Mouse (Mus musculus): ENCODE measurements at regions not wholly inside any gene's neighbourhood (a gene's known extent, or its start where the extent isn't known, plus 50 kb on each side); places are given as distances from the start of the nearest gene placed in this dataset.

DNA sequence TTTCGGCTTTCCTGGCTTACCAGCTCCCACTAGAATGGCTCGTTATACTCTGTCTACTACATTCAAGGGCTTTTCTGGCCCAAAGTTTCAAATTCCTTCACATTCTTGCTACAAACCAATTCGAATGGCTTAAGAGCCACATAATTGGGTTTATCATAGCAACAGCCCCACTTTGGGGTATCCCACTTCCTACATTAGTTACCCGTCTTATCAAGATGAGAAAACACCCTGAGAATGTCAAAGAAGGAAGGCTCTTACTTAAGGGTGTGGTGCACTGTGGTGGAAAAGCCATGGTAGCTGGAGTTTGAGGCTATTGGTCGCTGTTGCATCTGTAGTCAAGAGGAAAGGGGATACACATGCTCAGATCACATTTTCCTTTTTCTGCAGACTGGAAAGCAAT lies 213.2 kb upstream of the Klf3 start:
- Histone ChIP-seq H3K9me3 (ENCODE audit: control insufficient read depth, low read depth, low read length) (no peaks in the 10 kb centered on the region), H3K27ac (ENCODE audit: low read length) (no peak overlapping the region), H3K27me3 (ENCODE audit: control insufficient read depth, insufficient read depth, low read length) (no peaks in the 10 kb centered on the region), H3K9ac (replicated peaks; ENCODE audit: low read depth, low read length) (no peak overlapping the region), H3K4me3 (ENCODE audit: low read depth, low read length) (no peak overlapping the region), H3K4me1 (ENCODE audit: control insufficient read depth, insufficient read depth, low read length) (peaks cover 4% of the 10 kb centered on the region; the same call in 1 of the 2 replicates), H3K36me3 (ENCODE audit: control insufficient read depth, insufficient read depth, low read length) (no peaks in the 10 kb centered on the region), H3K4me2 (replicated peaks; ENCODE audit: low read depth, low read length) (no peak overlapping the region)
- 79% methylated on average over 5 of the region's 5 CpGs for WGBS
- no peak for ATAC-seq (ENCODE audit: insufficient number of reproducible peaks, insufficient read depth, low FRiP score, low read depth)

DNA sequence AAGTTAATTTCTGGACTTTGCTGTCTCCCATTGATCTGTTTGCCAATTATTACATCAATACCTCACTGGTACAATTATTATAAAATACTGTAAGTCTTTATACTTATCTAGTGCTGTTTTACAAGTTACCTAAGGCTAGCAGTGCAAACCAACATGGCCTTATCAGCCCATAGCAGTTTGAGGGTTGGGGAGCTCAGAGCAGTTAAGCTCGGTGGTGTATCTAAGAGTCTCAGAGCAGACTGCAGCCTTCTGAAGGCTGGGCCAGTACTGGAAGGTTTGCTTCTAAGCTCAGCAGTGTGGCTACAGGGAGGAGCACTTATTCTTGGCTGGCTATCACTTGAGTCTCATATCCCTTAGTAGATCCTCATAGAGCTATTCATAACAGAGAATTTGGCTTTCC lies 212.4 kb upstream of the Klf3 start:
- Histone ChIP-seq H3K27ac (ENCODE audit: low read length) (no peak overlapping the region), H3K4me2 (replicated peaks; ENCODE audit: low read depth, low read length) (no peak overlapping the region), H3K9me3 (ENCODE audit: control insufficient read depth, low read depth, low read length) (no peaks in the 10 kb centered on the region), H3K4me3 (ENCODE audit: low read depth, low read length) (no peak overlapping the region), H3K27me3 (ENCODE audit: control insufficient read depth, insufficient read depth, low read length) (no peaks in the 10 kb centered on the region), H3K4me1 (ENCODE audit: control insufficient read depth, insufficient read depth, low read length) (peaks cover 4% of the 10 kb centered on the region; the same call in 1 of the 2 replicates), H3K36me3 (ENCODE audit: control insufficient read depth, insufficient read depth, low read length) (no peaks in the 10 kb centered on the region), H3K9ac (replicated peaks; ENCODE audit: low read depth, low read length) (no peak overlapping the region)
- WGBS: 81% methylated on average over 1 of the region's 1 CpGs
- ATAC-seq (ENCODE audit: insufficient number of reproducible peaks, insufficient read depth, low FRiP score, low read depth): peak; percentile 69; the same call in 1 of the 2 replicates

DNA sequence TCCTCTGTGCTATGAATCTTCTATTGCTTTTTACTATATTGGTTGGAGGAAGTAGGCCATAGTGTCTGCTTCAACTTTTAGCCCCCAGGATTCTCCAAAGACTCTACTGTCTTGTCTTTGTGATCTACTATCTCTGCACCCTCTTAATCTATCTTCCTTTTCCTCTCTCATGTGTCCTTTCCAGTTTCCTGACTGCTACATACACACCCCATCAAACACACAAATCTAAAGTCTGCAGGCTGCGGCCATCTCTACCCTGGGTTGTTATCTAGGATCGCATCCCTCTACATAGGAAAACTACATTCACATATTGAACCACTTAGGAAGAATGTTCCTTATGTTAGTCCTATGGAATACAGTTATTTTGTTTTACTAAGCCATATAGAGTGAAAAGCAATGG lies 211.4 kb upstream of the Klf3 start:
- no peaks in the 10 kb centered on the region for H3K9me3 ChIP-seq (ENCODE audit: control insufficient read depth, low read depth, low read length)
- H3K27me3 ChIP-seq (ENCODE audit: control insufficient read depth, insufficient read depth, low read length): no peaks in the 10 kb centered on the region
- no peak overlapping the region for H3K4me3 ChIP-seq (ENCODE audit: low read depth, low read length)
- no peak overlapping the region for H3K27ac ChIP-seq (ENCODE audit: low read length)
- no peaks in the 10 kb centered on the region for H3K36me3 ChIP-seq (ENCODE audit: control insufficient read depth, insufficient read depth, low read length)
- WGBS: 95% methylated on average over 2 of the region's 2 CpGs
- ATAC-seq (ENCODE audit: insufficient number of reproducible peaks, insufficient read depth, low FRiP score, low read depth): no peak
- H3K4me2 ChIP-seq (replicated peaks; ENCODE audit: low read depth, low read length): no peak overlapping the region
- H3K4me1 ChIP-seq (ENCODE audit: control insufficient read depth, insufficient read depth, low read length): peaks cover 4% of the 10 kb centered on the region; the same call in 1 of the 2 replicates
- no peak overlapping the region for H3K9ac ChIP-seq (replicated peaks; ENCODE audit: low read depth, low read length)

DNA sequence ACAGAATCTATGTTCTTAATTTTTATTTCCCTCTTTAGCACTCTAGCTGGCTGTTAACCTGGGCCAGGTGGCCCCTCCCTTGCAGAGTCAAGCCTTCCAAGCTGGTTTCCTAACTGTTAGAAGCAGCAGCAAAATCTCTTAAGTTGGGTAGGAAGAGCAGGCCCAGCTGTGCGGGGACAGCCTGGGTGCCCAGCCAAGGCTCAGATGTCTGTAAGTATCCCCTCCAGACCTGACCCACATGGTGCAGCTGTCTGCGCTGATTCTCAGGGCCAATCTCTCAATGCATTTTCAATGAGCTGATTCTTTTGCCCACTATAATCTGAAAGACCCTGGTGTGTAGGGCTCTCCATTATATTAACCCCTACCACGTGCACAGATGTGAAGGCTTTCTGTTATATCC lies 208.0 kb upstream of the Klf3 start:
- Histone ChIP-seq H3K4me2 (replicated peaks; ENCODE audit: low read depth, low read length) (no peak overlapping the region), H3K27me3 (ENCODE audit: control insufficient read depth, insufficient read depth, low read length) (no peaks in the 10 kb centered on the region), H3K9me3 (ENCODE audit: control insufficient read depth, low read depth, low read length) (no peaks in the 10 kb centered on the region), H3K4me1 (ENCODE audit: control insufficient read depth, insufficient read depth, low read length) (peaks cover 6% of the 10 kb centered on the region; the same call in 1 of the 2 replicates), H3K36me3 (ENCODE audit: control insufficient read depth, insufficient read depth, low read length) (no peaks in the 10 kb centered on the region), H3K9ac (replicated peaks; ENCODE audit: low read depth, low read length) (no peak overlapping the region), H3K4me3 (ENCODE audit: low read depth, low read length) (no peak overlapping the region), H3K27ac (ENCODE audit: low read length) (no peak overlapping the region)
- WGBS: 40% methylated on average over 3 of the region's 3 CpGs
- no peak for ATAC-seq (ENCODE audit: insufficient number of reproducible peaks, insufficient read depth, low FRiP score, low read depth)

DNA sequence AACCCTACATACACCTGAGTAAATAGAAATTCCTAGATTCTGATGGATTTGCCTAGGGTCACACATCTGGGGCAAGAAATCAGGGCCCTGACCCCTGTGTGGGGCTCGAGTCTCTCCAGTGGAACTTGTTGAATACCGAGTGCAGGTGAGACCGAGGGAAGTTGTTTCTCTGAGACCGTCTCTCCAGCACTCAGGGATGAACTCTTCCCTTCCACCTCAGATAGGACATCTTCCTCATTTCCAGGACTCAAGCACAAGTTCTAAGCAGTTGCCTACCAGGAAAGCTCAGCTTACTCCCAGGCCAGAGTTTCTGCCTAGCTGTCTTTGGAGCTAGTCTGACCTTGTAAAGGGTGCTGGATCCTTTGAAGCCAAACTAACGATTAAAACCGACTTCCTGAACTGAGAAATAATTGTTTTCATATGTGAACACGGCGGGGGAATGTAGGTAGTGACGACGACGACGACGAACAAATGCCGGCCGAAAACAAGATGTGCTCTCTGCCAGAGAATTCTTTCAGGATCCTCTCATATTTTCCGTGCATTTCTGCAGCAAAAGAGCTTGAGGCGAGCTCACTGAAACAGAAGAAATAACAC lies 207.3 kb upstream of the Klf3 start:
- no peak overlapping the region for H3K9ac ChIP-seq (replicated peaks; ENCODE audit: low read depth, low read length)
- WGBS: 56% methylated on average over 17 of the region's 17 CpGs
- no peaks in the 10 kb centered on the region for H3K36me3 ChIP-seq (ENCODE audit: control insufficient read depth, insufficient read depth, low read length)
- H3K9me3 ChIP-seq (ENCODE audit: control insufficient read depth, low read depth, low read length): no peaks in the 10 kb centered on the region
- H3K4me3 ChIP-seq (ENCODE audit: low read depth, low read length): no peak overlapping the region
- peaks cover 11% of the 10 kb centered on the region; the same call in 1 of the 2 replicates for H3K4me1 ChIP-seq (ENCODE audit: control insufficient read depth, insufficient read depth, low read length)
- H3K4me2 ChIP-seq (replicated peaks; ENCODE audit: low read depth, low read length): no peak overlapping the region
- no peak for ATAC-seq (ENCODE audit: insufficient number of reproducible peaks, insufficient read depth, low FRiP score, low read depth)
- no peak overlapping the region for H3K27ac ChIP-seq (ENCODE audit: low read length)
- H3K27me3 ChIP-seq (ENCODE audit: control insufficient read depth, insufficient read depth, low read length): no peaks in the 10 kb centered on the region

DNA sequence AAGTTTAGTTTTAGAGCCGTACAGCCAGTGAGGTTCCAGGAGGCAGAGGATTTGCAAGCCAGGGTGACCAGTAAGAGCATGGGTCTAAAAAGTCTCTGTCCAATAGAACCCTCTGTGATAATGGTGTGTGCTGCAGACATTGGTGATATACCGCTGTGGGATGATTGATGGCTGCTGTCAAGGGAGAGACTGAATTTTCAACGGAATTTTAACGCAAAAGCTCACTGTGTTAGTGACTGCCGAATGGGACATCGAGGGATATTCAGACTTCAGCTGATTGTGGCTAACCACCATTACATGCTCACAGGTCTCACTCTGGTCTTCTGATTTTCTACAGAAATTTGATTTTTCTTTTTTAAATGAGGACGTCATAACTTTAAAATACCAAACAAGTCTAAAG lies 206.2 kb upstream of the Klf3 start:
- WGBS: 53% methylated on average over 7 of the region's 7 CpGs
- H3K27me3 ChIP-seq (ENCODE audit: control insufficient read depth, insufficient read depth, low read length): no peaks in the 10 kb centered on the region
- H3K4me3 ChIP-seq (ENCODE audit: low read depth, low read length): no peak overlapping the region
- peaks cover 15% of the 10 kb centered on the region; the same call in 1 of the 2 replicates for H3K4me1 ChIP-seq (ENCODE audit: control insufficient read depth, insufficient read depth, low read length)
- H3K27ac ChIP-seq (ENCODE audit: low read length): no peak overlapping the region
- no peak overlapping the region for H3K9ac ChIP-seq (replicated peaks; ENCODE audit: low read depth, low read length)
- H3K4me2 ChIP-seq (replicated peaks; ENCODE audit: low read depth, low read length): no peak overlapping the region
- no peak for ATAC-seq (ENCODE audit: insufficient number of reproducible peaks, insufficient read depth, low FRiP score, low read depth)
- H3K9me3 ChIP-seq (ENCODE audit: control insufficient read depth, low read depth, low read length): no peaks in the 10 kb centered on the region
- no peaks in the 10 kb centered on the region for H3K36me3 ChIP-seq (ENCODE audit: control insufficient read depth, insufficient read depth, low read length)

DNA sequence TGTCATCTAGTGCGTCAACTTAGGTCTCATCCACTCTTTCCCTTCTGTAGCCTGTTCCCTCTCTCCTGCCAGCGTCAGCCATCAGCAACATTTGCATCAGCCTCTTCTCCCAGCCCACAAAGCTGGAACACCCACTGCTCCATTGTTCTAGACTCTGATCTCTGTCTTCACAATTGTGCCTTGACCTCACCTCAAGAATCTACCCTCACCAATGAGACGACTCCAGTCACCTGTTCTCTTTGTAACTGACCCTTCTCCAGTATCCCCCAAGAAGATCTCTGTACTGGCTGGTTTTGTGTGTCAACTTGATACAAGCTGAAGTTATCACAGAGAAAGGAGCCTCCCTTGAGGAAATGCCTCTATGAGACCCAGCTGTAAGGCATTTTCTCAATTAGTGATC lies 205.7 kb upstream of the Klf3 start:
- no peak for ATAC-seq (ENCODE audit: insufficient number of reproducible peaks, insufficient read depth, low FRiP score, low read depth)

DNA sequence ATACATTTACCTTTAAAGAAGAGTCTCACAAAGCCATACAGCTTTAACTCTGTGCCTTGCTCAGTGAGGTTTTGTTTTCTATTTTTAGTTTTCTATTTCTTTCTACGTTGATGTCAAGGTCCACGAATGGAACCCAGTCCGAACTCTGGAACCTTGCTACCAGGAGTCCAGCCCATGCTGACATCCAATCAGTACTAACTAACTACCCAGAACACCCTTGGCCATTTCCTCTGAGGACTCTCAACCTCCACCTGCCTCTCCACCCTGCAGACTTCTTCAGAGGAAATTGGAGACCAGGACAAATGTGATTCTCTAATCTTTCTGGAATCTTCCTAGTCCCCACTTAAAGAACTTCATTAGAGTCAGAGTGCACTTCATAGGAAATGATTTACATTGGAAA lies 204.6 kb upstream of the Klf3 start:
- 72% methylated on average over 3 of the region's 3 CpGs for whole genome bisulfite sequencing
- Histone ChIP-seq H3K4me1 (ENCODE audit: control insufficient read depth, insufficient read depth, low read length) (peaks cover 15% of the 10 kb centered on the region; the same call in 1 of the 2 replicates), H3K36me3 (ENCODE audit: control insufficient read depth, insufficient read depth, low read length) (no peaks in the 10 kb centered on the region), H3K9me3 (ENCODE audit: control insufficient read depth, low read depth, low read length) (no peaks in the 10 kb centered on the region), H3K27ac (ENCODE audit: low read length) (no peak overlapping the region), H3K4me3 (ENCODE audit: low read depth, low read length) (no peak overlapping the region), H3K4me2 (replicated peaks; ENCODE audit: low read depth, low read length) (no peak overlapping the region), H3K27me3 (ENCODE audit: control insufficient read depth, insufficient read depth, low read length) (no peaks in the 10 kb centered on the region), H3K9ac (replicated peaks; ENCODE audit: low read depth, low read length) (no peak overlapping the region)
- no peak for ATAC-seq (ENCODE audit: insufficient number of reproducible peaks, insufficient read depth, low FRiP score, low read depth)

More for the DNA sequence above, 205.7 kb upstream of the Klf3 start:
- no peak overlapping the region for H3K4me2 ChIP-seq (replicated peaks; ENCODE audit: low read depth, low read length)
- 84% methylated on average over 3 of the region's 3 CpGs for WGBS
- H3K27ac ChIP-seq (ENCODE audit: low read length): no peak overlapping the region
- H3K36me3 ChIP-seq (ENCODE audit: control insufficient read depth, insufficient read depth, low read length): no peaks in the 10 kb centered on the region
- H3K27me3 ChIP-seq (ENCODE audit: control insufficient read depth, insufficient read depth, low read length): no peaks in the 10 kb centered on the region
- peaks cover 15% of the 10 kb centered on the region; the same call in 1 of the 2 replicates for H3K4me1 ChIP-seq (ENCODE audit: control insufficient read depth, insufficient read depth, low read length)
- H3K9ac ChIP-seq (replicated peaks; ENCODE audit: low read depth, low read length): no peak overlapping the region
- H3K4me3 ChIP-seq (ENCODE audit: low read depth, low read length): no peak overlapping the region
- H3K9me3 ChIP-seq (ENCODE audit: control insufficient read depth, low read depth, low read length): no peaks in the 10 kb centered on the region

DNA sequence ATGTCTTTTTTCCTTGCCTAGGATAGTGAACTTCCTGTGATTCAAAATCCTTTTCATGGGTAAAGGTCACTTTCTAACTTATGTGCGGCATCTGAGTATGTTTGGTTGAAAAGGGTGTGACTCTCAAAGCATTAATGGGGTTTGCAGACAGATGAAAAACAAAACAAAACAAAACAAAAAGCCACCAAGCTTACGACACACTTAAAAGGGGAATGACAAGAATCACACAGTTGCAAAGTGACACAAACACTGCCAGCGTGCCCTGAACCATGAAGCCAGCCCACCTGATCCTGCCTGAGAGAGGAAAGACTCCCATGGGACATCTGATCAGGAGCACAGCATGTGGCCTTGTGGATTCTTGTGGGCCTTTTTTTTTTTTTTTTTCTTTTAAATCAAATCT lies 204.2 kb upstream of the Klf3 start:
- Histone ChIP-seq H3K9me3 (ENCODE audit: control insufficient read depth, low read depth, low read length) (no peaks in the 10 kb centered on the region), H3K9ac (replicated peaks; ENCODE audit: low read depth, low read length) (no peak overlapping the region)

More for the DNA sequence above, 204.2 kb upstream of the Klf3 start:
- Histone ChIP-seq H3K4me3 (ENCODE audit: low read depth, low read length) (no peak overlapping the region), H3K4me1 (ENCODE audit: control insufficient read depth, insufficient read depth, low read length) (peaks cover 15% of the 10 kb centered on the region; the same call in 1 of the 2 replicates), H3K4me2 (replicated peaks; ENCODE audit: low read depth, low read length) (no peak overlapping the region), H3K36me3 (ENCODE audit: control insufficient read depth, insufficient read depth, low read length) (no peaks in the 10 kb centered on the region), H3K27me3 (ENCODE audit: control insufficient read depth, insufficient read depth, low read length) (no peaks in the 10 kb centered on the region), H3K27ac (ENCODE audit: low read length) (no peak overlapping the region)
- WGBS: 46% methylated on average over 3 of the region's 3 CpGs
- no peak for ATAC-seq (ENCODE audit: insufficient number of reproducible peaks, insufficient read depth, low FRiP score, low read depth)
